Mouse (Mus musculus): ENCODE results near the gene Capza1.
A peak's percentile ranks its signal among the peaks of the same experiment; 100 is the strongest.
"Not testable (repeated sequence)": the region's sequence is repeated elsewhere in the genome, so short reads cannot be mapped to it uniquely, and the experiment has no call there.

The Capza1 gene

DNA sequence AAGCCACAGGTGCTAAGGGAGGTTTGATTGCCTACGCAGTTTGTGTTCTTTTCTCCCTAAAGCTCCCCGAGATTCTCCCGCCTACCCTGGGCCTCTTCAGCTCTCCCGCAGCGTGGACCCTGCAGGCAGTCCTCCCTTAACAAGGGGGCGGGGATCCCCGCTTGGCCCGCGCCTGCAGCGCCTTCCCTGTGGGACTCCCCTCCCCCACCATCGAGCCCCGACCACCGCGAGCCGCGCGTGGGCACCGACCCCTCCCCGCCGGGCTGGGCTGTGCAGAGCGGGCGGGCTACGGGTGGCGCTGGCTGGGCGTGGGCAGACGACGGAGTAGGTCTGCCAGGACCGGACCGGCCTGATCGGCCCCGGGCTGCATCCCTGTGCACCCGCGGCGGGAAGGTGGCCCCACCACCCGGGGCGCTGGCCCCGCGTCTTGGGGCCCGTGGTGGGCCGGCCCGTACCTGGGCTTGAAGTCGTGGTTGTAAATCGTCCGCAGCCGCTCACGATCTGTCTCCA lies 46.8 kb downstream of the Capza1 start:
- DNase-seq (ENCODE audit: low read depth) = no peak

DNA sequence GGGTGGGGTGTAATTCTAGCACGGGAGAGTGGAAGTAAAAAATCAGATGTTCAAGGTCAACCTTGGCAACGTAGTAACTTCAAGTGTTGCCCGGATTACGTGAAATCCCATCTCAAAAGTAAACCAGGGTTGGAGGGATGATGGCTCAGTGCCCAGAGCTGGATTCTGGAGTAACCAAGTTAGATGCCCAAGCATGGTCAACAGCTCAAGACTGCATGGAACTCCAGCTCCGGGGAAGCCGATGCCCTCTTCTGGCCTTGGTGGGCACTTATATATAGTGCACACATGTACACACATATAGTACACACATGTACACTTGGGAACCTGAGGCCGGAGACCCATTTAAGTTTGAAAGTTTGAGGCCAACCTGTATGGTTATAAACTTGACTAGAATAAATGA lies 48.2 kb downstream of the Capza1 start:
- DNase-seq (ENCODE audit: low read depth) = no peak

DNA sequence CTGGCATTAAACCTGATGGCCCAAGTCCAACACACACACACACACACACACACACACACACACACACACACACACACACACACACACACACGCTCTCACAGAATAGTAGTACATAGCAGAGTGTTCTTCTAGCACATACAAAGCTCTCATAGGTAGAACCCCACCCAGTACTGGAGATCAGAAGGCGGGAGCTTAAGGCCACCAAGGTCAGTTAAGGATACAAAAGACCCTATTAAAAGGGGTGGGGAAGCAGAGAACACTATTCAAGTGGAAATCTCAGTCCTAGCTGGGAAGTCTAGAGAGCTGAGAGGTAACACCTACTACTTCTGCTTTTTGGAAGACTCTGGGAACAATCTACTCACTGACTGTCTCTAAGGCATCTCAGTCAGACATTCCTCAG lies 49.0 kb downstream of the Capza1 start:
- DNase-seq (ENCODE audit: low read depth) = no peak

DNA sequence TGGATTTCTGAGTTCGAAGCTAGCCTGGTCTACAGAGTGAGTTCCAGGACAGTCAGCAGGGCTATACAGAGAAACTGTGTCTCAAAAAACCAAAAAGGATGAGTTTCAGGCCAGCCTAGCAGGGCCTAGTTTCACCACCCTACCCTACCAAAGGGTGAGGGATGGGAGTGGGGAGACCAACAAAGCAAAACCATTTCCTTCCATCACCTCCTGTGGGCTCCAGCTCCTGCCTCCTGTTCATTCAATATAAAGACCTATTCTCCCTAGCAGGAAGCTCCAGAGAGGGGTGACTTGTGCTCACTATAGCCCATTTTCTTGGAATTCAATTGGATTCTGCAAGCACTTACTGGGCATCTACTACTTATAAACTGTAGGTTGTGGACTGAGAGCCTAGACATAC lies 49.6 kb downstream of the Capza1 start:
- DNase-seq (ENCODE audit: low read depth) = no peak

DNA sequence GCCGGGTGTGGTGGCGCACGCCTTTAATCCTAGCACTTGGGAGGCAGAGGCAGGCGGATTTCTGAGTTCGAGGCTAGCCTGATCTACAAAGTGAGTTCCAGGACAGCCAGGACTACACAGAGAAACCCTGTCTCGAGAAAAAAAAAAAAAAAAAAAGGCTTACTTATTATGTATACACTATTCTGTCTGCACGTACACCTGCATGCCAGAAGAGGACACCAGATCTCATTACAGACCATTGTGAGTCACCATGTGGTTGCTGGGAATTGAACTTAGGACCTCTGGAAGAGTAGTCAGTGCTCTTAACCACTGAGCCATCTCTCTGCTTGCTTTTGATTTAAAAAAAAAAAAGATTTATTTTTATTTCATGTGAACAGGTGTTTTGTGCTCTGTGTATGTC lies 51.1 kb downstream of the Capza1 start:
- DNase-seq (ENCODE audit: low read depth) = not testable (repeated sequence)

DNA sequence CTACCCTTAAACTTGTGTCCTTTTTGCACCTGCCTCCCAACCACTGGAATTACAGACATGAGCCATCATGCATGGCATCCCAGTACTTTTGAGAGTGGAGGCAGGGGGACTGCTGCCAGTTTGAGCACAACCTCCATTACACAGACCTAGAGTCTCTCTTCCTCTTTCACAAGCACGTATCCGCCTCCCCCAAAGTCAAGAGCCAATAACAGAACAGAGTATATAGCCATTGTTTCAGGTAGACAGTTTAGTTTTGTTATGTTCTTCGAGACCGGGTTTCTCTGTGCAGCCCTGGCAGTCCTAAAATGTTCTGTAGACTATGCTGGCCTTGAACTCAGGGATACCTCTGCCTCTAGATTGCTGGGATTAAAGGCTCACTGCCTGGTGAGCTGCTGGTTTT lies 52.1 kb downstream of the Capza1 start:
- no peak for DNase-seq (ENCODE audit: low read depth)

DNA sequence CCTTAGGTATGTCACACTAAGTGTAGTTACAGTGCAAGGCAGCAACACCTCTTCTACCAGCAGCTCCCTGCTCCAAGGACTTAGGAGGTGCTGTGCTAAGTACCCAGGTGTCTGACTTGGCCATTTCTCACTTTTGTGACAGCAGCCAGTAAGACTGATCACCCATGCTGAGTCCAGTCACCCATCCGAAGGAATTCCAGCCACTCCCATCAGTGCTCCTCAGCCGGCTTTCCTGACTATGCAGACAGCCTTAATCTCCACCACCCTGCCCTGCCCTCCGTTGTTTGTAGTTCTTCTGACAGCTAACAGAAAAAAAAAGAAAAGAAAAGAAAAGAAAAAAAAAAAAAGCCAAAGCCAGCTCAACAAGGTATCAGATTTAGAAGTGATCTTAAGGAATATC lies 52.6 kb downstream of the Capza1 start:
- no peak for DNase-seq (ENCODE audit: low read depth)

DNA sequence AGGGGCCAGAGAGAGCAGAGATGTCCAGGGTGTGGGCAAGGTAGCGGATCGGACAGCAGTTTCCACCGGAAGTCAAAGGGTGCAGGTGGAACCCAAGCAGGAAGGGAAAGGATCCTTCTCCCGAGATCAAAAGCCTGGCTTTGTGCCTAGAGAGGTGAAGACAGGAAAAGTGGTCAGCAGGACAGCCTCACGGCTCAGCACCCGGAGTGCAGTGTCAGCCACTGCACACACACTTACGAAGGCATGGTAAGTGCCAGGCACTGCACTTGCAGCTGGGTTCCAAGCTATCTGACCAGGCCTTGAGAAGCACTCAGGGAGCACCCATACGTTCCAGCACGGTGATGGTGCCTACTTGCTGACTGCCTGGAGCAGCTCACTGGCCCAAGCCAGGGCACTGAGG lies 58.8 kb downstream of the Capza1 start:
- DNase-seq (ENCODE audit: low read depth) = no peak

DNA sequence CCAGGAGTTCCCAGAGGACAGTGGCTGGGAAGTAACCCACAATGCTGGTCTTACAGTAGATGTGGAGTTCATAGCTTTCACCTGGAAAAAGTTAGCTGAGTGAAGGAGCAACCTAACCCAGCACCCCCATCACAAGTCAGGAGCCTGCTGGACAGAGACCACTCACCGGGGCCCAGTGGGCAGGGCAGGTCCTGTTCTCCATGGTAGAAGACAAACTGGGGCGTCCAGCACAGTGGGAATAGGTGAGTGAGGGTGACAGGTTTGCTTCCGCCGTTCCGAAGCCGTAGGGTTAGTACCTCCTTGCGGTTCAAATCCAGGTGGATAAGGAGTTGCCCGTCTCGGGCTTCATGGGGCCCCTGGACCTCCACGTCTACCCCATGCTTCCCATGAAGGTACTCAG lies 60.0 kb downstream of the Capza1 start:
- DNase-seq (ENCODE audit: low read depth) = no peak

DNA sequence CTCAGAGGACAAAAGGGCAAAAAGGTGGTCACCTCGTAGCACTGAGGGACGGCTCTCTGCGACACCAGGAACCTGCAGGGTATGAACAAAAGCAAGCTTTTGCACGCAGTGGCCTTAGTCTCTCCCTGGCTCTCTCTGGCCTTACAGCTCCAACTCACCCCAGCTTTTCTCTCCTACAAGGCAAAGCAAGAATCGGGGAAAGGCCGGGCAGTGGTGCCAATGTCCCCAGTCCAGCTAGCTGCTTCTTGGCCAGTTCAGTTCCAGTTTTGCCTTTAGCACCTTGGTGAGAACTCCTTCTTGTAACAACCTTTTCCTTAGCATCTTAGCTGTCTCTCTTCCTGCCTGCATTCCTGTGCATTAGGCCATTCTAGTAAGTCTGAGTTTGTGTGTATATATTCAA lies 62.8 kb downstream of the Capza1 start:
- no peak for DNase-seq (ENCODE audit: low read depth)

DNA sequence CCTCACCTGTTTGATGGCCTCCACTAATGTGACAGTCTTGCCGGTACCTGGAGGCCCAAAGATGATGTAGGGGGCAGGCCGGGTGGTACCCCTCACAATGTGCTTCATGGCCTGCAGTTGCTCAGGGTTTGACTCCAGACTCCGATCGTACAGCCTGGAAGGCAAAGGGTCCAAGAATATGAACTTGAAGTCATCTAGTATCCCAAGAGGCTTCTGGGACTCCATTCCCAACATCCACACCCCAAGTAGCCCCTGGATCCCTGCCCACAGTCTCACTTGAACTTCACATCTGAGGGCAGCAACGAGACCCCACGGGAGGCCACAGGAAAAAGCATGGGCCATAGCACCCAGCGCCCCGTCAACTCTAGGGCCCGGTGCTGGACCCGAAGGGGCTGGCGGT lies 63.6 kb downstream of the Capza1 start:
- DNase-seq (ENCODE audit: low read depth) = no peak

DNA sequence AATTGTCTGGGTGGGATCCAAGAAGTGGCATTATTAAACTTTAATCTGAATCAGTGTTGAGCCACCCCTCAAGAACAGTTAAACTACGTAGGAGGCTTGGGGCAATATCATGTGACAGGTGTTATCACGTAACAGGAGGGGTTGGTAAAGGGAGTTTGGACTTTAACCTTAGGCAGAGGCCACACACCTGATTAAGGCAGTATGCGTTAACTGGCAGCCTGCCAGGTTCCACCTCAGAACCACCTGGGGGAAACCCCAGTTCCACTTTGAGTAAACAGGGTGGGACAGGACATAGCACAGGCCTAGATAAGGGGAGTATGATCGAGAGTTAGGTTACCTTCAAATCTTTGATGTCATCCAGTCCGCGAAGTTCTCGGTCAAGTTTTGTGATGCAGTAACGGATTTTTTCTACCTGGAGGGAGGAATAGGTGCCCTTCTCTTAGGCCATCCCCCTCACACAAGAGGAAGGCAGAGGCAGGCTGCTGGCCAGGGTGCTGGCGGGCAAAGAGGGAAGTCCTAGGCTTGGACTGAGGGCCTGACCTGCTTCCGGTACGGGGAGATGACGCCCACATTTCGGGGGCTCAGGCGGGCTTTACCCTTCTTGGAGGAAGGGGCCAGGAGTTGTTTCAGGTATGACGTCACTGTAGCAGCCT lies 67.7 kb downstream of the Capza1 start:
- DNase-seq (ENCODE audit: low read depth) = no peak

DNA sequence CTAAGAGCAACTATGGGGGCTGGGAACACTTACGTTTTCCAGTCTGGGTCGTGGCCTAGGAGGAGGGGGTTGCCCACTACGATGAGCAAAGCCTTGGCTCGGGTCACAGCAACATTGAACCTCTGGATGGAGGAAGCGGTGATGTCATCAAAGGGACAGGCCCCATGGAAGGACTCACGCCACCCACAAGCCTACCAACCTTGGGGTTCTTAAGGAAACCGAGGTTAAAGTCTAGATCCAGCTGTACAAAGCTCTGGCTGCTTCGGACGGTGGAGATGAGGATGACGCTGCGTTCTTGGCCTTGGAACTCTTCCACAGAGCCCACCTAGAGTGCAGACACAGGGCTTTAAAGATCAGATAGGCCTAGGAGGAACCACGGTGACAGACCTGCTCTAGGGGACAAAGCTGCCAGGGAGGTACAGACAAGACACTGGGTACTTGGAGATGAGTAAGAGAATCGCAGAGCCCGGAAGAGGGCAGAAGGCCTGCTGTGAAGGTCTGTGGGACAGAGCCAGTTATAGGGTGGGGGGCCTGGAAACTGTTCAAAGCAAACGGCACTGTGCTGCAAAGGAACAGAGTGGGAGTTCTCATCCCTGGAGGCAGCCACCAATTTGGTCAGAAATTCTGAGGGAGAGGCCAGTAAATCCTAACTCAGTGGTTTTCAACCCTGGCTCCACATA lies 68.5 kb downstream of the Capza1 start:
- no peak for DNase-seq (ENCODE audit: low read depth)

DNA sequence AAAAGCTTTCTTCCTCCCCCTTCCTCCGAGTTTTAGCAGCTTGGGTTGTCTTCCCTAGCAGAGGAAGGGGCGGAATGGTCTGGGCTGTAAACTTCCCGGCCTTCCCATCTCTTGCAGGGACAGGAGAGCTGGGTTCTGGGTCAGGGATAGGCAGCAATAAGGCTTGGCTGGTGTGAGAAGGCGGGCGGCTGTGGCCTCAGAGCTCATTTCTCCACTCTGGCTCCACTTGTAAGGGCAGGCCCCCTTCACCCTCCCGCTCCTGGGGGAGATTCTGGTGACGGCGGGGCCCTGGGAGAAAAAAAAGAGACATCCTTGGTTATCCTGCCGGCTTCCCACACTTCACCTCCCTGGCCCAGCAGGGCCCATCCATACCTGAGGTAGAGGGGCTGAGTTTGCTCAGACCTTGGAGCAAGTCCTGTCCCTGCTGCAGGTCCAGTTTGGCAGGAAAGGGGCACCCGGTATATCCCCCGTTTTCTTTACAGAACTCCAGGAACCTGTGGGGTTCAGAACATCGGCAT lies 69.3 kb downstream of the Capza1 start:
- DNase-seq (ENCODE audit: low read depth) = no peak

DNA sequence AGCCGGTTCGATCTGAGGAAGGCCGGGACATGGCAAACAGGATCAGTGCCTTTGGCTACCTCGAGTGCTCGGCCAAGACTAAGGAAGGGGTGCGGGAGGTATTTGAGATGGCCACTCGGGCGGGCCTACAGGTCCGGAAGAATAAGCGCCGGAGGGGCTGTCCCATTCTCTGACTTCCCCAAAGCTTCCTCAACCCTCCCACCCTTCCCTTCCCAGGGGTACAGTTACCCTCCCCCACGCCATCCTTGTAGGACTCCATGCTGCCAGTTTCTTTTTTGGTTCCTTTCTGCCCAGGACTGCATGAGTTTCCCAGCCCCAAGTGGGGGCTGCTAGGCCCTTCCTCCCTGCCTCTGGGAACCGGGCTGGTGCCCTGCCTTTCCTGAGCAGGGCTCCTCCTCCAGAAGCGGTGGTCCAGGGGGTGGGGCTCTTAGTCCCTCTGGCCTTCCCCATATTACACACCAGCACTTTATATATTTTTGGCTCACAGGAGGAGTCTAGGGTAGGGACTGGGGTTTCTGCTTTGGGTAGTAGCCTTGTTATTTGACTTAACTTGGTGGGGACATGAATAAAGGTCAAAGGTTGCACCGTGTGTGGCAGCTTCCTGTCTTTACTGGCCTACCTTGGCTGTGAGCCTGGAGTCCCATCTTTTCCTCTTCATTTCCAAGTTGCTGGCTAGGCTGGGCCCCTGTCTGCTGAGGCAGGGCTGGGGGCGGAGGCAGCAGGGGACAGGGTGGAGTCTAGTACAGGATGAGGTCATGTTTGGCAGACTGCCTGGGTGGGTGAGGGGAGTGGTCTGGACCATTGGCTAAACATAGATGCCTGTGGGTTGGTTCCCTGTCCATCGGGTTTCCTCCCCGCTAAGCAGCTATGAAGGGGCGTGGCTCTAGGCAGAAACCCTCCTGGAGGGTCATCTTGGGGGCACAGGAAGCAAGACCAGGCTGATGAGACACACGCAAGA lies 70.2 kb downstream of the Capza1 start:
- DNase-seq (ENCODE audit: low read depth) = peak; percentile 74

DNA sequence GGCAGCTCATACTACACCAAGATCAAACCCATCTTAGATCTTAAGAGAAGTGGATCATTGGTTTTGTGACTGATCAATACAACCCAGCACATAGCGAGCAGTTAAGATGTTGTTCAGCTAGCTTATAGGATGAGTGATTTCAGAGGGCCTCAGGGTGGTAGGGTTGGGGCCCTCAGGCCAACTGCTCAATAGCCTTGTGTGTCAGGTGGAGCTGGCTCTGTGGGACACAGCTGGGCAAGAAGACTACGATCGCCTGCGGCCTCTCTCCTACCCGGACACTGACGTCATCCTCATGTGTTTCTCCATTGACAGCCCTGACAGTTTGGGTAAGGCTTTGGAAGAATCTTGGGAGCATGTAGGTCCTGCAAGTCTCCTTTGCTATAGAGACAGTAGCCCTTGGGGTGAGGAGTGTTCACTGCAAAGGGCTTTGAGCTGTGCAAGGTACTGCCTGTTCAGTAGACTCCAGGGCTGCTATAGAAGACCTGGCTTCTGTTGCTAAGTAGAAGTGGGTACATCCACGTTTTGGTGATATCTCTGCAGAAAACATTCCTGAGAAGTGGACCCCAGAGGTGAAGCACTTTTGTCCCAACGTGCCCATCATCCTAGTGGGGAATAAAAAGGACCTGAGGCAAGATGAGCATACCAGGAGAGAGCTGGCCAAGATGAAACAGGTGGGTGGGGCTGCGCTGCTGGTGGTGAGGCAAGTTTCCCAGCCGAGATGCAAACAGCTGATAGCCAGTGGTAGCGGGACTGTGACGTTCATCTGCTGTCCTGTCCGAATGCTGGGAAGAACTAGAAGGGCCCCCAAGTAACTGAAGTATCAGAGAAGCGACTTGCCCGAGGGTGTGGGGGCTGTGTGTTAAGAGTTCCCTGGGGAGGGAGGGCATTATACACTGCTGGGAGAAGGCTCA lies 71.7 kb downstream of the Capza1 start:
- no peak for DNase-seq (ENCODE audit: low read depth)

DNA sequence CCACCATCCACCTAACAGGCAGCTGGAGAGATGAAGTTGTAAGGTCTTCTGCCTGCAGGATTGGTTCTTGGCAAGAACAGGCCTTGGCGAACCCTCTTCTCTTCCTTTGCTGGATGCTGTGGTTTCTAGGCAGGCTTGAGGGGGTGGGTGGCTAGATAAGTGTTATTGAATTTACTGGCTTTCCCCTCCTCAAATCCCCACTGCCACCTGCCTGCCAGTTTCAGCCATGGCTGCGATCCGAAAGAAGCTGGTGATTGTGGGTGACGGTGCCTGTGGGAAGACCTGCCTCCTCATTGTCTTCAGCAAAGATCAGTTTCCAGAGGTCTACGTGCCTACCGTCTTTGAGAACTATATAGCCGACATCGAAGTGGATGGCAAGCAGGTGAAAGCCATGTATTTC lies 72.6 kb downstream of the Capza1 start:
- DNase-seq (ENCODE audit: low read depth) = no peak

DNA sequence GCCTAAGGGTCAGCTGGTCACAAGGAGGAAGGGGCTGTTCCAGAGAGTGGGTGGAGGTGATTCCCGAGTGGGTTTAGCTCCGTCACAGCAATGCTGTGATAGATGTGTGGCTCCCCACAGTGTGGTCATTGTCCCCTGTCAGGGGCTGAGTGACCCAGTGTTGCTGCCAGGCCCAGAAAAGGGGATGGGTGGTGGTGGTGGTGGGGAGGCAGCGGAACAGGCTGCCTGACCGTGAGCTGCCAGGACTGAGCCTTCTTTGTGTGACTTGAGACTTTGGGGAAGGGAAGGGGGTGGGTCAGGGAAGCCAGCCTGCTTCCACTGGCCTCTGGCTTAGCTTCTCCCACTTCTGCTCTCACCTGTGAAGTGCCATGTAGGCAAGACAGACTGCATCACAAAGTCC lies 73.3 kb downstream of the Capza1 start:
- DNase-seq (ENCODE audit: low read depth) = no peak

DNA sequence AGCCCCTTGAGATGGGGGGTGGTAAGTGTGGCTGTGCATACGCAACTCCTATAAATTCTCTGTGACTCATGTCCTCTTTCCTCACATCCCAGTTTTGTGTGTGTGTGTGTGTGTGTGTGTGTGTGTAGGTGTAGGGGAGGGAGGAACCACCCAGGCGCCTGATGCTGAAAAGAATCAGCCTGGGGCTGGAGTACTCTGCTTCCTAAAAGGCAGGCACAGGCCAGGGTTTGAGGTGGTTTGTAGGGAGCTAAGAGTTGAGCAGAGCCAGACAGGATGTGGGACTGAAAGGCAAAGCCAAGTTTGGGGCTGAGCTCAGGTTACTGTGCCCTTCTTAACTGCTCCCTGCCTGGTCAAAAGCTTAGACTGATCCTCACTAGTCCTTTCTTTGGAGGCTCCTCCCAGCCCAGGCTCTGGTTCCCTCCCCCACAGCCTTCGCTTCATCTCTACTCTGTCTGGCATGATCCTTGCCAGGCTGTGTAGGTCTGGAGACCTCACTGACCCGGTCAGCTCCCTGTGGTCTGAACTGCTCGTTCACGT lies 73.8 kb downstream of the Capza1 start:
- DNase-seq (ENCODE audit: low read depth) = peak; percentile 89

DNA sequence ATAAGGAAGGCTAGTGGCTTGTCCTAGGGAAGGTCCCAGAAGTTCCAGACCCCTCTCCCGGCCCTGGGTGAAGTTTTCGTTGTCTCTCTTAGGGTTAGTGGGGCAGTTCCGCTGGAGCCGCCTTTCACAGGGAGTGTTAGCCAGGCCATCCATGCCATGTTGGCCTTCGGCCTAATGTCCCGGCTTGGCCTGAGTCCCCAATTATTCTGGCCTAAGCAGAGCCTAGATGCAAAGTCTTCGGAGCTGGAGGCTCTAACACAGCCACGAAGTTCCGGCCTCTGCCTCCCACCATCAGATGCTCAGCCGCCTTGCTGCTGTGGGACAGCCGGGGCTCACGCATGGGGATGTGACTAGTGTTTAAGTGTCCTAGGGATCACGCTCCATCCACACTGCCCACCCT lies 74.5 kb downstream of the Capza1 start:
- DNase-seq (ENCODE audit: low read depth) = no peak

DNA sequence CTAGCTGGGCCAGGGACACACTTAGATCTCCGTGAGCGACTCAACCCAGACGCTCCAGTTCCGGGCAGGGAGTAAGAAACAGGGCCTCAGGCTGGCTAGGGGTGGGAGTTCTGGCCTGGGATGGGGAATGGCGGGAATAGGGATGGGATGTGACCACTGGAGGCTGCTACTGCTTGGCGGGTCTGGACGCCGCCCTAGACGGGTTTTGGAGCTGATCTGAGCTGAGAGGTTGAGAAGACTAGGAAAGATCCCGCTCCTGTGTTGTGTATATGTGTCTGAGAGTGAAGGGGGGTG lies 75.0 kb downstream of the Capza1 start:
- DNase-seq (ENCODE audit: low read depth) = no peak

Measured in fibroblast of lung, adult 2 months (primary cell).